Mouse (Mus musculus): ENCODE measurements around the gene Klk13. TPM values are rescaled to one million over a fixed set of nuclear protein-coding genes. Genes with fewer than 3 reads are reported as not detected.
"Not testable (repeated sequence)": the region's sequence is repeated elsewhere in the genome, so short reads cannot be mapped to it uniquely, and the experiment has no call there.

Gene Klk13
- not detected in 2 replicates for polyA plus RNA-seq (2016; fragmentation: Nextera tagmentation; extraction: Ambion mirVana)

GRCm38 (mm10) chr7:43712267-43712666 is at the start of gene Klk13:
Klk13 (plus strand) TSS chr7:43712567.
- Histone ChIP-seq H3K27me3 (peaks cover 13% of the 10 kb centered on the region), H3K9me3 (no peaks in the 10 kb centered on the region), H3K9ac (replicated peaks) (no peak within 1 kb of the TSS), H3K4me3 (no peak within 1 kb of the TSS), H3K36me3 (no peaks in the 10 kb centered on the region), H3K4me2 (replicated peaks) (no peak within 1 kb of the TSS), H3K4me1 (peaks cover 5% of the 10 kb centered on the region; the same call in 1 of the 2 replicates), H3K27ac (replicated peaks) (no peak within 1 kb of the TSS)
- ATAC-seq (ENCODE audit: low FRiP score, low read depth) = no peak
- 54% methylated on average over 4 of the region's 4 CpGs for WGBS

GRCm38 (mm10) chr7:43662804-43663203 is 49.6 kb upstream of the Klk13 start:
- no peaks in the 10 kb centered on the region for H3K9me3 ChIP-seq
- H3K4me2 ChIP-seq (replicated peaks) = no peak overlapping the region
- no peak overlapping the region for H3K27ac ChIP-seq (replicated peaks)
- H3K27me3 ChIP-seq = no peaks in the 10 kb centered on the region
- whole genome bisulfite sequencing = 84% methylated on average over 1 of the region's 1 CpGs
- H3K36me3 ChIP-seq = no peaks in the 10 kb centered on the region
- H3K4me3 ChIP-seq = no peak overlapping the region
- no peak overlapping the region for H3K9ac ChIP-seq (replicated peaks)
- H3K4me1 ChIP-seq = no peaks in the 10 kb centered on the region
- ATAC-seq (ENCODE audit: low FRiP score, low read depth) = no peak

- ATAC-seq (ENCODE audit: low FRiP score, low read depth); H3K4me2 ChIP-seq (replicated peaks); H3K27ac ChIP-seq (replicated peaks); H3K9me3 ChIP-seq; H3K27me3 ChIP-seq; H3K36me3 ChIP-seq; H3K9ac ChIP-seq (replicated peaks); H3K4me1 ChIP-seq; H3K4me3 ChIP-seq: not testable (repeated sequence)
- 87% methylated on average over 4 of the region's 4 CpGs for WGBS
Measured at GRCm38 (mm10) chr7:43667221-43667620, 45.1 kb upstream of the Klk13 start.

- WGBS = 21% methylated on average over 3 of the region's 3 CpGs
- H3K9ac ChIP-seq (replicated peaks) = no peak overlapping the region
- H3K27ac ChIP-seq (replicated peaks) = no peak overlapping the region
- ATAC-seq (ENCODE audit: low FRiP score, low read depth) = no peak
- no peak overlapping the region for H3K4me3 ChIP-seq
- no peaks in the 10 kb centered on the region for H3K36me3 ChIP-seq
- no peak overlapping the region for H3K4me2 ChIP-seq (replicated peaks)
- no peaks in the 10 kb centered on the region for H3K27me3 ChIP-seq
- H3K9me3 ChIP-seq = no peaks in the 10 kb centered on the region
- H3K4me1 ChIP-seq = peaks cover 8% of the 10 kb centered on the region
Measured at GRCm38 (mm10) chr7:43668582-43668981, 43.8 kb upstream of the Klk13 start.

- H3K9me3 ChIP-seq = no peaks in the 10 kb centered on the region
- no peak overlapping the region for H3K27ac ChIP-seq (replicated peaks)
- 66% methylated on average over 11 of the region's 11 CpGs for WGBS
- H3K36me3 ChIP-seq = peaks cover 17% of the 10 kb centered on the region
- peak overlapping the region; percentile 70 for H3K4me3 ChIP-seq
- peaks cover 8% of the 10 kb centered on the region for H3K4me1 ChIP-seq
- ATAC-seq (ENCODE audit: low FRiP score, low read depth) = peak; percentile 44
- H3K27me3 ChIP-seq = no peaks in the 10 kb centered on the region
- H3K9ac ChIP-seq (replicated peaks) = peak overlapping the region; percentile 52
- H3K4me2 ChIP-seq (replicated peaks) = peak overlapping the region; percentile 71
Measured at GRCm38 (mm10) chr7:43671064-43671808, 41.1 kb upstream of the Klk13 start.

GRCm38 (mm10) chr7:43671809-43672580 is 40.4 kb upstream of the Klk13 start, which contains the start of gene Ctu1:
Ctu1 (plus strand) TSS chr7:43672016.
- H3K27ac ChIP-seq (replicated peaks) = peak within 1 kb of the TSS; percentile 36; the same call in 1 of the 2 replicates
- no peaks in the 10 kb centered on the region for H3K27me3 ChIP-seq
- peak within 1 kb of the TSS; percentile 70 for H3K9ac ChIP-seq (replicated peaks)
- peak within 1 kb of the TSS; percentile 70 for H3K4me3 ChIP-seq
- H3K36me3 ChIP-seq = peaks cover 24% of the 10 kb centered on the region
- under 1% methylated on average over 26 of the region's 26 CpGs for WGBS
- peak within 1 kb of the TSS; percentile 71 for H3K4me2 ChIP-seq (replicated peaks)
- H3K9me3 ChIP-seq = no peaks in the 10 kb centered on the region
- peak; percentile 94 for ATAC-seq (ENCODE audit: low FRiP score, low read depth)
- H3K4me1 ChIP-seq = peaks cover 8% of the 10 kb centered on the region

GRCm38 (mm10) chr7:43672581-43673260 is 39.6 kb upstream of the Klk13 start:
- Histone ChIP-seq H3K4me1 (peaks cover 8% of the 10 kb centered on the region), H3K36me3 (peaks cover 32% of the 10 kb centered on the region), H3K27me3 (no peaks in the 10 kb centered on the region), H3K27ac (replicated peaks) (peak overlapping the region; percentile 36; the same call in 1 of the 2 replicates), H3K4me2 (replicated peaks) (peak overlapping the region; percentile 71), H3K4me3 (peak overlapping the region; percentile 70), H3K9me3 (no peaks in the 10 kb centered on the region), H3K9ac (replicated peaks) (peak overlapping the region; percentile 70)
- WGBS = 15% methylated on average over 10 of the region's 10 CpGs
- ATAC-seq (ENCODE audit: low FRiP score, low read depth) = peak; percentile 32

GRCm38 (mm10) chr7:43675091-43675490 is 37.3 kb upstream of the Klk13 start:
- H3K27me3 ChIP-seq = no peaks in the 10 kb centered on the region
- no peaks in the 10 kb centered on the region for H3K9me3 ChIP-seq
- no peak overlapping the region for H3K27ac ChIP-seq (replicated peaks)
- H3K36me3 ChIP-seq = peaks cover 40% of the 10 kb centered on the region
- no peak for ATAC-seq (ENCODE audit: low FRiP score, low read depth)
- H3K4me2 ChIP-seq (replicated peaks) = no peak overlapping the region
- no peak overlapping the region for H3K4me3 ChIP-seq
- H3K4me1 ChIP-seq = peaks cover 8% of the 10 kb centered on the region
- WGBS = 92% methylated on average over 32 of the region's 32 CpGs
- H3K9ac ChIP-seq (replicated peaks) = no peak overlapping the region

GRCm38 (mm10) chr7:43678517-43678916 is 33.9 kb upstream of the Klk13 start:
- no peak overlapping the region for H3K9ac ChIP-seq (replicated peaks)
- H3K4me2 ChIP-seq (replicated peaks) = no peak overlapping the region
- no peaks in the 10 kb centered on the region for H3K27me3 ChIP-seq
- peaks cover 40% of the 10 kb centered on the region for H3K36me3 ChIP-seq
- no peaks in the 10 kb centered on the region for H3K9me3 ChIP-seq
- no peak overlapping the region for H3K4me3 ChIP-seq
- no peak for ATAC-seq (ENCODE audit: low FRiP score, low read depth)
- no peaks in the 10 kb centered on the region for H3K4me1 ChIP-seq
- no peak overlapping the region for H3K27ac ChIP-seq (replicated peaks)

- no peak overlapping the region for H3K4me3 ChIP-seq
- 0 out of 2 replicates have a peak, but pooled peaks have one; percentile 42 for ATAC-seq (ENCODE audit: low FRiP score, low read depth)
- peaks cover 26% of the 10 kb centered on the region for H3K36me3 ChIP-seq
- 24% methylated on average over 5 of the region's 5 CpGs for WGBS
- no peak overlapping the region for H3K27ac ChIP-seq (replicated peaks)
- no peak overlapping the region for H3K4me2 ChIP-seq (replicated peaks)
- H3K9me3 ChIP-seq = no peaks in the 10 kb centered on the region
- no peak overlapping the region for H3K9ac ChIP-seq (replicated peaks)
- no peaks in the 10 kb centered on the region for H3K4me1 ChIP-seq
- no peaks in the 10 kb centered on the region for H3K27me3 ChIP-seq
Measured at GRCm38 (mm10) chr7:43680960-43681359, 31.4 kb upstream of the Klk13 start.

GRCm38 (mm10) chr7:43682511-43682910 is 29.9 kb upstream of the Klk13 start:
- H3K4me3 ChIP-seq; H3K27me3 ChIP-seq; ATAC-seq (ENCODE audit: low FRiP score, low read depth); H3K4me1 ChIP-seq; H3K9ac ChIP-seq (replicated peaks); H3K27ac ChIP-seq (replicated peaks); H3K4me2 ChIP-seq (replicated peaks); H3K9me3 ChIP-seq: not testable (repeated sequence)
- WGBS = 9% methylated on average over 1 of the region's 1 CpGs
- H3K36me3 ChIP-seq = peaks cover 11% of the 10 kb centered on the region

GRCm38 (mm10) chr7:43685088-43685487 is 27.3 kb upstream of the Klk13 start:
- H3K27me3 ChIP-seq = no peaks in the 10 kb centered on the region
- H3K27ac ChIP-seq (replicated peaks) = no peak overlapping the region
- H3K4me1 ChIP-seq = no peaks in the 10 kb centered on the region
- no peaks in the 10 kb centered on the region for H3K36me3 ChIP-seq
- ATAC-seq (ENCODE audit: low FRiP score, low read depth) = no peak
- H3K9me3 ChIP-seq = no peaks in the 10 kb centered on the region
- H3K4me2 ChIP-seq (replicated peaks) = no peak overlapping the region
- 71% methylated on average over 7 of the region's 7 CpGs for WGBS
- no peak overlapping the region for H3K4me3 ChIP-seq
- H3K9ac ChIP-seq (replicated peaks) = no peak overlapping the region

Data from midbrain, embryonic 12.5 days (tissue).